Mouse (Mus musculus) embryonic facial prominence, embryonic 11.5 days (tissue): ENCODE measurements at regions not wholly inside any gene's neighbourhood (a gene's known extent, or its start where the extent isn't known, plus 50 kb on each side); places are given as distances from the start of the nearest gene placed in this dataset.

Experiments used
- ATAC-seq: fragments of 200-750 bp; cut with Nextera tagmentation; replicated peaks from 2 replicates; pipeline ENCODE4 v1.8.0; 2017; ENCODE audit warnings: low read depth; ENCODE audit not compliant: insufficient number of reproducible peaks, low FRiP score, low TSS enrichment
- DNase-seq: peaks from one replicate; pipeline ENCODE4 v3.0.0-alpha.2; 2015; ENCODE audit warnings: low spot score
- H3K27ac ChIP-seq: fragments of 300-500 bp; sonication (generic); replicated peaks from 2 replicates; pipeline ENCODE4 v1.5.1; 2014; ENCODE audit warnings: mild to moderate bottlenecking, low read depth, low read length, control low read depth
- H3K27me3 ChIP-seq: fragments of 300-500 bp; sonication (generic); 2 replicates; pipeline ENCODE4 v1.6.1; 2014; ENCODE audit warnings: mild to moderate bottlenecking, low read length, moderate library complexity, mixed read lengths; ENCODE audit not compliant: control insufficient read depth, insufficient read depth
- H3K36me3 ChIP-seq: fragments of 300-500 bp; sonication (generic); replicated peaks from 2 replicates; pipeline ENCODE4 v1.6.1; 2014; ENCODE audit warnings: low read depth, mild to moderate bottlenecking, low read length, moderate library complexity, mixed read lengths; ENCODE audit not compliant: control insufficient read depth, insufficient read depth
- H3K4me1 ChIP-seq: fragments of 300-500 bp; sonication (generic); 2 replicates; pipeline ENCODE4 v1.6.1; 2014; ENCODE audit warnings: low read length, mixed read lengths; ENCODE audit not compliant: control insufficient read depth, insufficient read depth
- H3K4me2 ChIP-seq: fragments of 300-500 bp; sonication (generic); 2 replicates; pipeline ENCODE4 v1.6.1; 2014; ENCODE audit warnings: low read depth, mild to moderate bottlenecking, control low read depth, low read length, moderate library complexity
- H3K4me3 ChIP-seq: fragments of 300-500 bp; sonication (generic); 2 replicates; pipeline ENCODE4 v1.5.1; 2014; ENCODE audit warnings: low read depth, low read length, control low read depth
- H3K9ac ChIP-seq: fragments of 300-500 bp; sonication (generic); replicated peaks from 2 replicates; pipeline ENCODE4 v1.6.1; 2014; ENCODE audit warnings: mild to moderate bottlenecking, control low read depth, low read length
- H3K9me3 ChIP-seq: fragments of 300-500 bp; sonication (generic); replicated peaks from 2 replicates; pipeline ENCODE4 v1.6.1; 2016; ENCODE audit warnings: mild to moderate bottlenecking, low read length, inconsistent platforms, mixed read lengths; ENCODE audit not compliant: control insufficient read depth
- WGBS: fragments of 180-500 bp; shearing (Covaris S2); extraction: QIAGEN DNeasy Blood & Tissue Kit; methylation state at CpG from one replicate; pipeline ENCODE4 v1.1.7; 2014; 5-methylcytosine and 5-hydroxymethylcytosine counted together

- DNase-seq (no peak), ATAC-seq (no peak)
- Histone ChIP-seq H3K27ac (no peak overlapping the region), H3K9me3 (no peaks in the 10 kb centered on the region), H3K4me1 (no peaks in the 10 kb centered on the region), H3K4me2 (no peak overlapping the region), H3K4me3 (no peak overlapping the region), H3K27me3 (no peaks in the 10 kb centered on the region), H3K9ac (no peak overlapping the region), H3K36me3 (no peaks in the 10 kb centered on the region)
- WGBS: 87% methylated on average over 4 of the region's 4 CpGs
Measured at GRCm38 (mm10) chr2:17189169-17189568, 542.1 kb downstream of the Nebl start.

GRCm38 (mm10) chr2:17187822-17188221 lies 543.4 kb downstream of the Nebl start:
- H3K4me2 ChIP-seq: no peak overlapping the region
- H3K9me3 ChIP-seq: no peaks in the 10 kb centered on the region
- no peak overlapping the region for H3K27ac ChIP-seq
- DNase-seq: no peak
- H3K36me3 ChIP-seq: no peaks in the 10 kb centered on the region
- no peaks in the 10 kb centered on the region for H3K4me1 ChIP-seq
- no peaks in the 10 kb centered on the region for H3K27me3 ChIP-seq
- 64% methylated on average over 1 of the region's 1 CpGs for WGBS
- H3K4me3 ChIP-seq: no peak overlapping the region
- H3K9ac ChIP-seq: no peak overlapping the region
- no peak for ATAC-seq

GRCm38 (mm10) chr2:17183696-17184095 lies 547.6 kb downstream of the Nebl start:
- Histone ChIP-seq H3K4me2 (no peak overlapping the region), H3K9ac (no peak overlapping the region), H3K4me3 (no peak overlapping the region), H3K9me3 (no peaks in the 10 kb centered on the region), H3K4me1 (no peaks in the 10 kb centered on the region), H3K27ac (no peak overlapping the region), H3K27me3 (no peaks in the 10 kb centered on the region), H3K36me3 (no peaks in the 10 kb centered on the region)
- 78% methylated on average over 2 of the region's 2 CpGs for WGBS
- no peak for ATAC-seq
- no peak for DNase-seq

- Histone ChIP-seq H3K27me3 (no peaks in the 10 kb centered on the region), H3K9me3 (no peaks in the 10 kb centered on the region), H3K4me1 (no peaks in the 10 kb centered on the region), H3K4me2 (no peak overlapping the region), H3K27ac (no peak overlapping the region), H3K9ac (no peak overlapping the region), H3K4me3 (no peak overlapping the region), H3K36me3 (no peaks in the 10 kb centered on the region)
- DNase-seq: no peak
- WGBS: 85% methylated on average over 2 of the region's 2 CpGs
- ATAC-seq: no peak
Measured at GRCm38 (mm10) chr2:17181597-17181996, 549.7 kb downstream of the Nebl start.

GRCm38 (mm10) chr2:17168896-17169295 lies 562.4 kb downstream of the Nebl start:
- no peaks in the 10 kb centered on the region for H3K36me3 ChIP-seq
- WGBS: 93% methylated on average over 6 of the region's 6 CpGs
- H3K27ac ChIP-seq: no peak overlapping the region
- no peak overlapping the region for H3K9ac ChIP-seq
- no peak overlapping the region for H3K4me3 ChIP-seq
- H3K4me2 ChIP-seq: no peak overlapping the region
- no peaks in the 10 kb centered on the region for H3K9me3 ChIP-seq
- ATAC-seq (no peak), DNase-seq (no peak)
- no peaks in the 10 kb centered on the region for H3K4me1 ChIP-seq
- H3K27me3 ChIP-seq: no peaks in the 10 kb centered on the region

GRCm38 (mm10) chr2:17165016-17165415 lies 566.2 kb downstream of the Nebl start:
- H3K36me3 ChIP-seq: no peaks in the 10 kb centered on the region
- no peaks in the 10 kb centered on the region for H3K4me1 ChIP-seq
- H3K4me3 ChIP-seq: no peak overlapping the region
- ATAC-seq: no peak
- DNase-seq: no peak
- 45% methylated on average over 2 of the region's 2 CpGs for WGBS
- no peak overlapping the region for H3K27ac ChIP-seq
- no peaks in the 10 kb centered on the region for H3K27me3 ChIP-seq
- H3K9me3 ChIP-seq: no peaks in the 10 kb centered on the region
- no peak overlapping the region for H3K9ac ChIP-seq
- H3K4me2 ChIP-seq: no peak overlapping the region

- no peaks in the 10 kb centered on the region for H3K36me3 ChIP-seq
Measured at GRCm38 (mm10) chr2:17158463-17158862, 572.8 kb downstream of the Nebl start.

GRCm38 (mm10) chr2:17157336-17157735 lies 573.9 kb downstream of the Nebl start:
- no peaks in the 10 kb centered on the region for H3K27me3 ChIP-seq
- no peak overlapping the region for H3K4me2 ChIP-seq
- H3K36me3 ChIP-seq: no peaks in the 10 kb centered on the region
- no peak overlapping the region for H3K9ac ChIP-seq
- 69% methylated on average over 1 of the region's 1 CpGs for WGBS
- no peak for DNase-seq
- H3K4me1 ChIP-seq: no peaks in the 10 kb centered on the region
- no peak overlapping the region for H3K4me3 ChIP-seq
- H3K27ac ChIP-seq: no peak overlapping the region
- no peaks in the 10 kb centered on the region for H3K9me3 ChIP-seq
- no peak for ATAC-seq

More at GRCm38 (mm10) chr2:17158463-17158862, 572.8 kb downstream of the Nebl start:
- DNase-seq (no peak), ATAC-seq (no peak)
- Histone ChIP-seq H3K4me3 (no peak overlapping the region), H3K27ac (no peak overlapping the region), H3K9me3 (no peaks in the 10 kb centered on the region), H3K4me2 (no peak overlapping the region), H3K4me1 (no peaks in the 10 kb centered on the region), H3K9ac (no peak overlapping the region), H3K27me3 (no peaks in the 10 kb centered on the region)
- 78% methylated on average over 1 of the region's 1 CpGs for WGBS
